Mouse (Mus musculus): ENCODE data around the gene Smim27.

DNA sequence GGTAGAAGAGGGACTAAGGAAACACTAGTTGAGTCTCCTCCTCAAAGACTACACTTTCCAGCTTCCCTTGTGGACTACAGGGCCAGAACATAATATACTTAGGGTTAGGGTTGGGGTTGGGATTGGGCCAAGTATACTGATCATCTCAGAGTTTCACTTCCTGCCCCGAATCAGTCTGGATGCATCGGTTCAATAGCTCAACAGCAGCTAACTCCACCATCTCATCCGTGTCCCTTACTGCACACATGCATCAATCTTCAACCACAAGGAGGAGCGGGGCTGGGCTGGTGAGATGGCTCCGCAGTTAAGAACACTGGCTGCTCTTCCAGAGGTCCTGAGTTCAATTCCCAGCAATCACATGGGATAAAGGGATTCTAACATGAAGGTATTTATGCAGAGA is 18.4 kb upstream of the Smim27 start:
- TF ChIP-seq POLR2A (IDR thresholded peaks at IDR 0.05; ENCODE audit: low read depth, low read length) (no peak), CTCF (IDR thresholded peaks at IDR 0.05; ENCODE audit: extremely low read depth, insufficient read length, insufficient replicate concordance, low read depth, low read length) (no peak)
